Mouse (Mus musculus): ENCODE data around the gene Gm884. TPM values are rescaled to one million over a fixed set of nuclear protein-coding genes. Genes with fewer than 3 reads are reported as not detected.

Gene Gm884
- total RNA-seq (2014; fragmentation: Nextera tagmentation), result not detected in 2 replicates
- not detected in 2 replicates for total RNA-seq (2017)

GRCm38 (mm10) chr11:103621040-103621439 is at the start of gene Gm884:
Gene Gm884 (minus strand): TSS chr11:103621140.
- ATAC-seq (replicated peaks; ENCODE audit: poor library complexity, severe bottlenecking), result no peak

GRCm38 (mm10) chr11:103666907-103667426 is 46.0 kb upstream of the Gm884 start:
- no peak for ATAC-seq (replicated peaks; ENCODE audit: poor library complexity, severe bottlenecking)

GRCm38 (mm10) chr11:103666181-103666906 is 45.4 kb upstream of the Gm884 start:
- ATAC-seq (replicated peaks; ENCODE audit: poor library complexity, severe bottlenecking), result no peak

GRCm38 (mm10) chr11:103665695-103666094 is 44.8 kb upstream of the Gm884 start:
- no peak for ATAC-seq (replicated peaks; ENCODE audit: poor library complexity, severe bottlenecking)

- ATAC-seq (replicated peaks; ENCODE audit: poor library complexity, severe bottlenecking), result no peak
These were observed 42.2 kb upstream of the Gm884 start for GRCm38 (mm10) chr11:103663119-103663518.

GRCm38 (mm10) chr11:103662546-103662945 is 41.6 kb upstream of the Gm884 start:
- ATAC-seq (replicated peaks; ENCODE audit: poor library complexity, severe bottlenecking), result no peak

GRCm38 (mm10) chr11:103661863-103662262 is 40.9 kb upstream of the Gm884 start:
- no peak for ATAC-seq (replicated peaks; ENCODE audit: poor library complexity, severe bottlenecking)

- ATAC-seq (replicated peaks; ENCODE audit: poor library complexity, severe bottlenecking), result no peak
These were observed 37.2 kb upstream of the Gm884 start for GRCm38 (mm10) chr11:103658189-103658588.

- peak; percentile 44; the same call in 1 of the 2 replicates for ATAC-seq (replicated peaks; ENCODE audit: poor library complexity, severe bottlenecking)
These were observed 35.6 kb upstream of the Gm884 start for GRCm38 (mm10) chr11:103656520-103656919.

- ATAC-seq (replicated peaks; ENCODE audit: poor library complexity, severe bottlenecking), result no peak
These were observed 32.5 kb upstream of the Gm884 start for GRCm38 (mm10) chr11:103653359-103653965.

GRCm38 (mm10) chr11:103651426-103651825 is 30.5 kb upstream of the Gm884 start:
- no peak for ATAC-seq (replicated peaks; ENCODE audit: poor library complexity, severe bottlenecking)

- no peak; the same call in 1 of the 2 replicates for ATAC-seq (replicated peaks; ENCODE audit: poor library complexity, severe bottlenecking)
These were observed 29.1 kb upstream of the Gm884 start for GRCm38 (mm10) chr11:103649983-103650493.

GRCm38 (mm10) chr11:103649301-103649982 is 28.5 kb upstream of the Gm884 start, which contains the start of gene Rprml:
Gene Rprml (plus strand): TSS chr11:103649570.
- peak; percentile 30 for ATAC-seq (replicated peaks; ENCODE audit: poor library complexity, severe bottlenecking)

GRCm38 (mm10) chr11:103648656-103649055 is 27.7 kb upstream of the Gm884 start:
- ATAC-seq (replicated peaks; ENCODE audit: poor library complexity, severe bottlenecking), result no peak

- no peak for ATAC-seq (replicated peaks; ENCODE audit: poor library complexity, severe bottlenecking)
These were observed 27.1 kb upstream of the Gm884 start for GRCm38 (mm10) chr11:103647921-103648620.

GRCm38 (mm10) chr11:103646301-103646700 is 25.4 kb upstream of the Gm884 start:
- no peak for ATAC-seq (replicated peaks; ENCODE audit: poor library complexity, severe bottlenecking)

- no peak for ATAC-seq (replicated peaks; ENCODE audit: poor library complexity, severe bottlenecking)
These were observed 24.8 kb upstream of the Gm884 start for GRCm38 (mm10) chr11:103645731-103646130.

GRCm38 (mm10) chr11:103643211-103643610 is 22.3 kb upstream of the Gm884 start:
- ATAC-seq (replicated peaks; ENCODE audit: poor library complexity, severe bottlenecking), result no peak

GRCm38 (mm10) chr11:103639407-103639946 is 18.5 kb upstream of the Gm884 start:
- ATAC-seq (replicated peaks; ENCODE audit: poor library complexity, severe bottlenecking), result peak; percentile 73

GRCm38 (mm10) chr11:103638790-103639189 is 17.9 kb upstream of the Gm884 start, which contains the start of gene Lyzl6:
Gene Lyzl6 (minus strand): TSS chr11:103638890.
- ATAC-seq (replicated peaks; ENCODE audit: poor library complexity, severe bottlenecking), result no peak

Measured in granulocyte monocyte progenitor cell, adult 5-6 weeks (primary cell).